Mouse (Mus musculus) hindbrain, embryonic 12.5 days (tissue): ENCODE measurements at regions not wholly inside any gene's neighbourhood (a gene's known extent, or its start where the extent isn't known, plus 50 kb on each side); places are given as distances from the start of the nearest gene placed in this dataset.

Experiments used
- ATAC-seq: fragments of 200-750 bp; cut with Nextera tagmentation; 2 replicates; pipeline ENCODE4 v1.8.0; 2017; ENCODE audit warnings: moderate TSS enrichment; ENCODE audit not compliant: low FRiP score
- H3K27ac ChIP-seq: fragments of 300-500 bp; sonication (generic); 2 replicates; pipeline ENCODE4 v1.5.1; 2016; ENCODE audit warnings: mild to moderate bottlenecking
- H3K27me3 ChIP-seq: fragments of 300-500 bp; sonication (generic); 2 replicates; pipeline ENCODE4 v1.6.1; 2016; ENCODE audit warnings: mild to moderate bottlenecking
- H3K36me3 ChIP-seq: fragments of 300-500 bp; sonication (generic); 2 replicates; pipeline ENCODE4 v1.6.1; 2016; ENCODE audit warnings: mild to moderate bottlenecking
- H3K4me1 ChIP-seq: fragments of 300-500 bp; sonication (generic); 2 replicates; pipeline ENCODE4 v1.6.1; 2016
- H3K4me2 ChIP-seq: fragments of 300-500 bp; sonication (generic); replicated peaks from 2 replicates; pipeline ENCODE4 v1.6.1; 2016; ENCODE audit warnings: mild to moderate bottlenecking
- H3K4me3 ChIP-seq: fragments of 300-500 bp; sonication (generic); 2 replicates; pipeline ENCODE4 v1.5.1; 2016; ENCODE audit warnings: mild to moderate bottlenecking
- H3K9ac ChIP-seq: fragments of 300-500 bp; sonication (generic); 2 replicates; pipeline ENCODE4 v1.6.1; 2016; ENCODE audit warnings: mild to moderate bottlenecking, moderate library complexity
- H3K9me3 ChIP-seq: fragments of 300-500 bp; sonication (generic); replicated peaks from 2 replicates; pipeline ENCODE4 v1.6.1; 2016; ENCODE audit warnings: mild to moderate bottlenecking
- WGBS: fragments of 180-500 bp; shearing (Covaris S2); methylation state at CpG from one replicate; pipeline ENCODE4 v1.1.7; 2016; 5-methylcytosine and 5-hydroxymethylcytosine counted together

- no peak overlapping the region for H3K9ac ChIP-seq
- no peaks in the 10 kb centered on the region for H3K9me3 ChIP-seq
- H3K27ac ChIP-seq, result no peak overlapping the region
- no peaks in the 10 kb centered on the region for H3K36me3 ChIP-seq
- no peak for ATAC-seq
- peaks cover 3% of the 10 kb centered on the region; the same call in 1 of the 2 replicates for H3K27me3 ChIP-seq
- H3K4me1 ChIP-seq, result no peaks in the 10 kb centered on the region
- no peak overlapping the region for H3K4me2 ChIP-seq
- WGBS, result 37% methylated on average over 1 of the region's 1 CpGs
- H3K4me3 ChIP-seq, result no peak overlapping the region
Measured at GRCm38 (mm10) chrX:142456022-142456421, 65.7 kb upstream of the Acsl4 start.

DNA sequence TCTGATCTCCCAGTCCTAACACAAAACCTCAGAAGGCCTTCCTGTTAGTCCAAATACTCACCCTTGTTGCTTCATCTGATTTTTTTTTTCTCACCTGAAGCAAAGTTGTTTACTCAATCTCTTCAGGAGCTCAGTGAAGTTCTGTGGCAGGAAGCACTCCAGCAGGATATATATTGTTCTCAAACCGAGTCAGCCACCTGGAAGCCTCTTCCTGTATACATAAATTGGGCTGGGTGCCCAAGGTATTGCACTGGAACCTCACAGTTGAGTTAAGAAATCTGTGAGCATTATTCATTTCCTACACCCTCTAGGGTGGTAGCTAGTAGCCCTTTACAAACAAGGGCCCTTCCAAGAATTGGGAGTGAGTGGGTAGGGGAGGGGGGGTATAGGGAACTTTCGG, 73.8 kb upstream of the Acsl4 start:
- H3K27ac ChIP-seq, result no peak overlapping the region
- no peaks in the 10 kb centered on the region for H3K9me3 ChIP-seq
- H3K36me3 ChIP-seq, result no peaks in the 10 kb centered on the region
- no peak overlapping the region for H3K9ac ChIP-seq
- H3K27me3 ChIP-seq, result peaks cover 14% of the 10 kb centered on the region; the same call in 1 of the 2 replicates
- H3K4me3 ChIP-seq, result no peak overlapping the region
- H3K4me2 ChIP-seq, result no peak overlapping the region
- H3K4me1 ChIP-seq, result no peaks in the 10 kb centered on the region
- WGBS, result 46% methylated on average over 2 of the region's 2 CpGs
- no peak for ATAC-seq

DNA sequence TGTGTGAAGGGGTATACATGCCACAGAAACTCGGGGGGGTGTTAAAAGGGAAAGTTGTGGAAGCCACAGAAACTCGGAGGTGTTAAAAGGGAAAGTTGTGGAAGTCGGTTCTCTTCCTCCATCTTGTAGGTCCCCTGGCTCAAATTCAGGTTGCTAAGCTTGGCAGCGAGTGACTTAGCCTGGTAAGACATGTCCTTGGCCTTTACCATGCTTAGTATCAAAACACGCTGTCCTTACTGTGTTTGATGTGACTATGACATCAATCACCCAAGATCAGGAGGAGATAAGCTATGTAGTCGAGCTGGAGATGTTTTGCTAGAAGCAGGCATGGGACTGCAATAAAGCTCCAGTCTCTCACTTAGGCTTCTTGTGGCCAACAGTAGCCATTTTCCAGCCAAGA, 74.4 kb upstream of the Acsl4 start:
- Histone ChIP-seq H3K27me3 (peaks cover 15% of the 10 kb centered on the region; the same call in 1 of the 2 replicates), H3K4me2 (no peak overlapping the region), H3K36me3 (no peaks in the 10 kb centered on the region), H3K4me3 (no peak overlapping the region), H3K9ac (no peak overlapping the region), H3K27ac (no peak overlapping the region), H3K9me3 (no peaks in the 10 kb centered on the region), H3K4me1 (no peaks in the 10 kb centered on the region)
- ATAC-seq, result no peak
- WGBS, result 80% methylated on average over 6 of the region's 6 CpGs

GRCm38 (mm10) chrX:142467850-142468256, 77.5 kb upstream of the Acsl4 start:
- peaks cover 14% of the 10 kb centered on the region; the same call in 1 of the 2 replicates for H3K27me3 ChIP-seq
- no peaks in the 10 kb centered on the region for H3K9me3 ChIP-seq
- no peaks in the 10 kb centered on the region for H3K36me3 ChIP-seq
- no peak overlapping the region for H3K4me2 ChIP-seq
- no peaks in the 10 kb centered on the region for H3K4me1 ChIP-seq
- no peak overlapping the region for H3K27ac ChIP-seq
- no peak overlapping the region for H3K9ac ChIP-seq
- no peak overlapping the region for H3K4me3 ChIP-seq
- no peak; the same call in 1 of the 2 replicates for ATAC-seq
- WGBS, result 26% methylated on average over 5 of the region's 5 CpGs

DNA sequence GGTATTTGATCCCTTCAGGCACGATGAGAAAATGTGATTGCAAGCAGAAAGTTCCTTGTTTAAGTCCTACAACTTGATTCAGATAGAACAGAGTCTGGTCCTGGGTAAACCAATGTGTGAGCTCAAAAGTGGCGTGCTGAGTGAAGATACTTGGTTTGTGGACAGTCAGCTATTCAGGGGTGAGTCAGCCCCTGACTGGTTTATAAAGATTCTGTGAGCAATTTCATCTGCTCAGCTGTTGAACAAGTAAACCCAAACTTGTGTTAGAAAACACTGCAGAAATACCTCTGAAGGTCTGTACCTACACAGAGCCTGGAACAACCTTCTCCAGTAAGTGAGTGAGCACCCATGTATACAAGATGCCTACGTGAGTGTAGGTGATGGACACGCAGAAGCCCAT, 78.1 kb upstream of the Acsl4 start:
- no peak overlapping the region for H3K9ac ChIP-seq
- no peaks in the 10 kb centered on the region for H3K9me3 ChIP-seq
- no peaks in the 10 kb centered on the region for H3K4me1 ChIP-seq
- no peak overlapping the region for H3K4me2 ChIP-seq
- WGBS, result 39% methylated on average over 4 of the region's 4 CpGs
- H3K36me3 ChIP-seq, result no peaks in the 10 kb centered on the region
- H3K27ac ChIP-seq, result no peak overlapping the region
- peaks cover 10% of the 10 kb centered on the region; the same call in 1 of the 2 replicates for H3K27me3 ChIP-seq
- H3K4me3 ChIP-seq, result no peak overlapping the region
- ATAC-seq, result no peak

DNA sequence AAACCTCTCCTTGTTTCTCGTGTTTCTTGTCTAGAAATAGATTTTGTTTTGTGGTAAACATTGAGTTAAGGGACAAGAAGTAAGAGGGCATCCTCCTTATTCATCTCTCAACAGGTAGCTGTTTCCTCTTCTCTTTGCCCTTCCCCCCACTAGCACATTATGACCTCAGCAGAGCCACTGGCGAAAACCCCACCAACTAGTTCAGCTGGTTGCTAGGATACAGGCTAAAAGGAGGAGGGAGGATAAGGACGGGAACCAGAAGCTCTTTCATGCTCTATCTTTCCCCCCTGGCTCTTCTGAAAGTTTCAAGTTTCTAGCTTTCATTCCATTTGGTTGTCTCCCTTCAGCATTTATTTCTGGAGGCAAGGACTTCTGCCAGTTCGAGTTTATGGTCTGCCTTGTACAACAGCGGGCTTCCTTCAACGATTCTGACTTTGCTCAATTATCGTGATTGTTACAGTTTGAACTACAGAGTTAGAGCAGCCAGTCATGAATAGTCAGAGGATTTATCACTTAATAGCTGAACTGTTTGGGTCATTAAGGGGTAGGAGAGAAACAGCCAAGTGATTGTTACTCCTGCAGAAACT, 78.8 kb upstream of the Acsl4 start:
- Histone ChIP-seq H3K4me1 (no peaks in the 10 kb centered on the region), H3K4me3 (no peak overlapping the region), H3K36me3 (no peaks in the 10 kb centered on the region), H3K4me2 (no peak overlapping the region), H3K27ac (no peak overlapping the region), H3K9ac (no peak overlapping the region), H3K27me3 (peaks cover 8% of the 10 kb centered on the region; the same call in 1 of the 2 replicates), H3K9me3 (no peaks in the 10 kb centered on the region)
- 26% methylated on average over 7 of the region's 7 CpGs for WGBS
- no peak for ATAC-seq

- 74% methylated on average over 1 of the region's 1 CpGs for WGBS
- Histone ChIP-seq H3K36me3 (no peaks in the 10 kb centered on the region), H3K27me3 (peaks cover 6% of the 10 kb centered on the region; the same call in 1 of the 2 replicates), H3K4me1 (no peaks in the 10 kb centered on the region), H3K27ac (no peak overlapping the region), H3K4me3 (no peak overlapping the region), H3K9ac (no peak overlapping the region), H3K9me3 (no peaks in the 10 kb centered on the region), H3K4me2 (no peak overlapping the region)
- ATAC-seq, result no peak
Measured at GRCm38 (mm10) chrX:142470083-142470482, 79.7 kb upstream of the Acsl4 start.

- Histone ChIP-seq H3K27ac (no peak overlapping the region), H3K4me3 (no peak overlapping the region), H3K9ac (no peak overlapping the region), H3K36me3 (no peaks in the 10 kb centered on the region), H3K27me3 (peaks cover 19% of the 10 kb centered on the region), H3K4me1 (no peaks in the 10 kb centered on the region), H3K4me2 (no peak overlapping the region), H3K9me3 (no peaks in the 10 kb centered on the region)
- no peak for ATAC-seq
- WGBS, result 86% methylated on average over 5 of the region's 5 CpGs
Measured at GRCm38 (mm10) chrX:142481203-142481815, 91.0 kb upstream of the Acsl4 start.

GRCm38 (mm10) chrX:142488078-142488477, 97.7 kb upstream of the Acsl4 start:
- Histone ChIP-seq H3K9me3 (no peaks in the 10 kb centered on the region), H3K4me1 (no peaks in the 10 kb centered on the region), H3K9ac (no peak overlapping the region), H3K36me3 (no peaks in the 10 kb centered on the region), H3K27me3 (peaks cover 19% of the 10 kb centered on the region), H3K4me2 (no peak overlapping the region), H3K27ac (no peak overlapping the region), H3K4me3 (no peak overlapping the region)
- no peak for ATAC-seq
- 86% methylated on average over 4 of the region's 4 CpGs for WGBS

- H3K27ac ChIP-seq, result no peak overlapping the region
- H3K4me3 ChIP-seq, result no peak overlapping the region
- H3K4me2 ChIP-seq, result no peak overlapping the region
- no peaks in the 10 kb centered on the region for H3K4me1 ChIP-seq
- H3K9me3 ChIP-seq, result no peaks in the 10 kb centered on the region
- H3K27me3 ChIP-seq, result peaks cover 20% of the 10 kb centered on the region; the same call in 1 of the 2 replicates
- no peaks in the 10 kb centered on the region for H3K36me3 ChIP-seq
- ATAC-seq, result no peak
- H3K9ac ChIP-seq, result no peak overlapping the region
- WGBS, result 62% methylated on average over 8 of the region's 8 CpGs
Measured at GRCm38 (mm10) chrX:142490093-142490717, 99.9 kb upstream of the Acsl4 start.

GRCm38 (mm10) chrX:142501094-142501493, 110.8 kb upstream of the Acsl4 start:
- WGBS, result 82% methylated on average over 2 of the region's 2 CpGs
- H3K4me3 ChIP-seq, result no peak overlapping the region
- H3K9me3 ChIP-seq, result no peaks in the 10 kb centered on the region
- no peak for ATAC-seq
- H3K27ac ChIP-seq, result no peak overlapping the region
- no peak overlapping the region for H3K9ac ChIP-seq
- H3K36me3 ChIP-seq, result no peaks in the 10 kb centered on the region
- H3K27me3 ChIP-seq, result peaks cover 7% of the 10 kb centered on the region; the same call in 1 of the 2 replicates
- no peak overlapping the region for H3K4me2 ChIP-seq
- H3K4me1 ChIP-seq, result no peaks in the 10 kb centered on the region

DNA sequence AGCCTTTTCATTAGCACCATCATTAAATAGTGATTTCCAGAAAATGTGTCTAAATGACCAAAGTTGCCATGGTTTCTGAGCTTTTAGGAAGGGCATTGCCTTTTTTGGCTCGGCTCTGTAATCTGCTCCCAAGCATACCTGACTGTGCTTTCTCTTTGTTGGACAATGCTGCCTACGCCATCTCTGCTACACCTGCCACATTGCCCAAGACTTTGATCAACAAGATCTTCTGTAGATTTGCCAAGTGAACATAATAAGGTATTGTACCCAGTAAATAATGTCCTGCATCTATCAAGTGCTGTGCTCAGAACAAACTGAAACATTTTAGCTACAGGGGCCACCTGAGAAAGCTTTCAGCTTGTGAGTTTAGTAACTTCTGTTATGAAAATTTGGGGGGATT, 114.6 kb upstream of the Acsl4 start:
- Histone ChIP-seq H3K36me3 (no peaks in the 10 kb centered on the region), H3K4me2 (no peak overlapping the region), H3K27ac (no peak overlapping the region), H3K4me1 (no peaks in the 10 kb centered on the region), H3K9ac (no peak overlapping the region), H3K27me3 (0 out of 2 replicates have a peak, but pooled peaks cover 2% of the 10 kb centered on the region), H3K4me3 (no peak overlapping the region), H3K9me3 (no peaks in the 10 kb centered on the region)
- WGBS, result 81% methylated on average over 2 of the region's 2 CpGs
- no peak for ATAC-seq

GRCm38 (mm10) chrX:142507475-142507874, 117.1 kb upstream of the Acsl4 start:
- ATAC-seq, result no peak
- H3K27ac ChIP-seq, result no peak overlapping the region
- 0 out of 2 replicates have a peak, but pooled peaks cover 2% of the 10 kb centered on the region for H3K27me3 ChIP-seq
- H3K36me3 ChIP-seq, result no peaks in the 10 kb centered on the region
- no peaks in the 10 kb centered on the region for H3K4me1 ChIP-seq
- H3K9me3 ChIP-seq, result no peaks in the 10 kb centered on the region
- H3K4me3 ChIP-seq, result no peak overlapping the region
- H3K9ac ChIP-seq, result no peak overlapping the region
- no peak overlapping the region for H3K4me2 ChIP-seq
